Mouse (Mus musculus): Measurements from ENCODE around the gene Herpud1. TPM values are rescaled to one million over a fixed set of nuclear protein-coding genes. Genes with fewer than 3 reads are reported as not detected.

The Herpud1 gene
- polyA plus RNA-seq, 1 experiment from 2014 or later: 62.4 TPM

DNA sequence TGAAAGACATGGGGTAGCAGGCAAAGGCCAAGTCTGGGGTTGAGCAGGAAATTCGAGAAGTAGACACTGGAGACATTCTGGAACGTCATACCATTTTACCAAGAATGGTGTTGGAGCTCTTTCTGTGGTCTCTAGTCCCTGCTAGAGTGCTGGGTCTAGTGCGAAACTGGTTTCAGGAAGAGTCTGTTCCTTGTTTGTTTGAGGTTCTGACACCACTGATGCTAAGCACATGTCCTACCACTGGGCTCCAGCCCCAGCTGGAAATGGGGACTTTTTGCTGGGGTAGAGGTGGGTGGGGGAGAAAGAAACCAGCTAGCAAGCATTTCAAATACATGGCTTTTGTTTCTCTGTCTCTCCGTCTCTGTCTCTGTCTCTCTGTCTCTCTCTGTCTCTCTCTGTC is 9.2 kb upstream of the Herpud1 start:
- Histone ChIP-seq H3K27ac (replicated peaks; ENCODE audit: low read depth, low read length) (no peak overlapping the region), H3K4me2 (ENCODE audit: low read depth, severe bottlenecking) (no peak overlapping the region)
- no peak for ATAC-seq (ENCODE audit: insufficient number of reproducible peaks, low FRiP score, low TSS enrichment, low read depth)

GRCm38 (mm10) chr8:94377714-94378205 is 8.5 kb upstream of the Herpud1 start:
- Histone ChIP-seq H3K9me3 (ENCODE audit: control insufficient read depth, low read length) (no peaks in the 10 kb centered on the region), H3K27me3 (ENCODE audit: control insufficient read depth, insufficient read depth, low read length) (no peaks in the 10 kb centered on the region), H3K4me2 (ENCODE audit: low read depth, severe bottlenecking) (no peak overlapping the region), H3K4me1 (ENCODE audit: control insufficient read depth, insufficient read depth, low read length) (no peaks in the 10 kb centered on the region), H3K27ac (replicated peaks; ENCODE audit: low read depth, low read length) (no peak overlapping the region; the same call in 1 of the 2 replicates), H3K4me3 (ENCODE audit: low read depth, low read length) (no peak overlapping the region), H3K36me3 (ENCODE audit: control insufficient read depth, insufficient read depth, low read length) (no peaks in the 10 kb centered on the region), H3K9ac (ENCODE audit: low read length) (no peak overlapping the region)
- ATAC-seq (ENCODE audit: insufficient number of reproducible peaks, low FRiP score, low TSS enrichment, low read depth) (0 out of 2 replicates have a peak, but pooled peaks have one; percentile 51), DNase-seq (ENCODE audit: low spot score) (no peak)
- WGBS: 59% methylated on average over 11 of the region's 11 CpGs

More for the DNA sequence above, 9.2 kb upstream of the Herpud1 start:
- Histone ChIP-seq H3K4me1 (ENCODE audit: control insufficient read depth, insufficient read depth, low read length) (no peaks in the 10 kb centered on the region), H3K9me3 (ENCODE audit: control insufficient read depth, low read length) (no peaks in the 10 kb centered on the region), H3K9ac (ENCODE audit: low read length) (no peak overlapping the region), H3K4me3 (ENCODE audit: low read depth, low read length) (no peak overlapping the region), H3K27me3 (ENCODE audit: control insufficient read depth, insufficient read depth, low read length) (no peaks in the 10 kb centered on the region), H3K36me3 (ENCODE audit: control insufficient read depth, insufficient read depth, low read length) (no peaks in the 10 kb centered on the region)
- WGBS: 88% methylated on average over 4 of the region's 4 CpGs
- DNase-seq (ENCODE audit: low spot score): no peak

DNA sequence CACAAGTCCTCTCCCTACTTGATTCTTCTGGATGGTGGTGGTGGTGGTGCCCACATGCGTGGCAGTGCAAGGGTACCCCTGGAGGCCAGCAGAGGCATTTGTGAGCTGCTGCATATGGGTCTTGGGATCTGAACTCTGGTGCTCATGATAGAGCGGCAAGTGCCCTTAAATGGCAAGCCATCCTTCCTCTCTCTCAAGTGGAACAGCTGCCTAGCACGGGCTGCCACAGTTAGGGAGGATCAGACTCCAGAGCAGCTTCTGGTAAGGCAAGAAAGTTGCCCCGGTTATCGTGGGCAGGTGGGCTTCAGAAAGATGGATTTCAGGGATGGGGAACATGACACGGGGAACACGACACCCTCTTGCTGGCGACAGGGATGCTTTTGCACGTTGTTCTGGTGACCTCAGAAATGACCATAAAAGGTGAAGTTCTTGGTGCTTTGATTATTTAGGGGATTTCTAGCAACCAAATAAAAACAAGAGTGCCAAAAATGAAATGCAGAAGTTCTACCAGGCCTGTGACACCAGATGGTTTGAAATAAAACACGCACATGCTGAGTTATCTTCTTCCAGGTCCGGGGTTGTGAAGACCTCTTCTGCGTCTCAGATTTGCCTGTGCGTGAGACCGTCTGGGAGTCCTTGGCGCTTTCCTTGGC is 7.3 kb upstream of the Herpud1 start:
- DNase-seq (ENCODE audit: low spot score): no peak

GRCm38 (mm10) chr8:94379686-94380085 is 6.6 kb upstream of the Herpud1 start:
- H3K36me3 ChIP-seq (ENCODE audit: control insufficient read depth, insufficient read depth, low read length): no peaks in the 10 kb centered on the region
- H3K9ac ChIP-seq (ENCODE audit: low read length): no peak overlapping the region
- 92% methylated on average over 9 of the region's 9 CpGs for WGBS
- H3K4me3 ChIP-seq (ENCODE audit: low read depth, low read length): no peak overlapping the region
- no peak overlapping the region for H3K4me2 ChIP-seq (ENCODE audit: low read depth, severe bottlenecking)
- no peaks in the 10 kb centered on the region for H3K27me3 ChIP-seq (ENCODE audit: control insufficient read depth, insufficient read depth, low read length)
- ATAC-seq (ENCODE audit: insufficient number of reproducible peaks, low FRiP score, low TSS enrichment, low read depth) (no peak), DNase-seq (ENCODE audit: low spot score) (no peak)
- no peaks in the 10 kb centered on the region for H3K9me3 ChIP-seq (ENCODE audit: control insufficient read depth, low read length)
- no peaks in the 10 kb centered on the region for H3K4me1 ChIP-seq (ENCODE audit: control insufficient read depth, insufficient read depth, low read length)
- H3K27ac ChIP-seq (replicated peaks; ENCODE audit: low read depth, low read length): no peak overlapping the region

More for the DNA sequence above, 7.3 kb upstream of the Herpud1 start:
- no peak for ATAC-seq (ENCODE audit: insufficient number of reproducible peaks, low FRiP score, low TSS enrichment, low read depth)
- H3K27ac ChIP-seq (replicated peaks; ENCODE audit: low read depth, low read length): no peak overlapping the region
- H3K27me3 ChIP-seq (ENCODE audit: control insufficient read depth, insufficient read depth, low read length): no peaks in the 10 kb centered on the region
- no peaks in the 10 kb centered on the region for H3K36me3 ChIP-seq (ENCODE audit: control insufficient read depth, insufficient read depth, low read length)
- no peaks in the 10 kb centered on the region for H3K4me1 ChIP-seq (ENCODE audit: control insufficient read depth, insufficient read depth, low read length)
- 80% methylated on average over 15 of the region's 15 CpGs for WGBS
- H3K9ac ChIP-seq (ENCODE audit: low read length): no peak overlapping the region
- H3K9me3 ChIP-seq (ENCODE audit: control insufficient read depth, low read length): no peaks in the 10 kb centered on the region
- H3K4me3 ChIP-seq (ENCODE audit: low read depth, low read length): no peak overlapping the region
- no peak overlapping the region for H3K4me2 ChIP-seq (ENCODE audit: low read depth, severe bottlenecking)

GRCm38 (mm10) chr8:94384166-94384565 is 2.1 kb upstream of the Herpud1 start:
- WGBS: 90% methylated on average over 7 of the region's 7 CpGs
- ATAC-seq (ENCODE audit: insufficient number of reproducible peaks, low FRiP score, low TSS enrichment, low read depth) (no peak), DNase-seq (ENCODE audit: low spot score) (no peak)
- Histone ChIP-seq H3K4me2 (ENCODE audit: low read depth, severe bottlenecking) (no peak overlapping the region), H3K27ac (replicated peaks; ENCODE audit: low read depth, low read length) (no peak overlapping the region), H3K27me3 (ENCODE audit: control insufficient read depth, insufficient read depth, low read length) (no peaks in the 10 kb centered on the region), H3K4me1 (ENCODE audit: control insufficient read depth, insufficient read depth, low read length) (peaks cover 3% of the 10 kb centered on the region; the same call in 1 of the 2 replicates), H3K36me3 (ENCODE audit: control insufficient read depth, insufficient read depth, low read length) (no peaks in the 10 kb centered on the region), H3K4me3 (ENCODE audit: low read depth, low read length) (no peak overlapping the region), H3K9ac (ENCODE audit: low read length) (no peak overlapping the region), H3K9me3 (ENCODE audit: control insufficient read depth, low read length) (no peaks in the 10 kb centered on the region)

- no peak for DNase-seq (ENCODE audit: low spot score)
- Histone ChIP-seq H3K9me3 (ENCODE audit: control insufficient read depth, low read length) (no peaks in the 10 kb centered on the region), H3K36me3 (ENCODE audit: control insufficient read depth, insufficient read depth, low read length) (peaks cover 7% of the 10 kb centered on the region; the same call in 1 of the 2 replicates), H3K4me3 (ENCODE audit: low read depth, low read length) (peak overlapping the region; percentile 79), H3K27ac (replicated peaks; ENCODE audit: low read depth, low read length) (0 out of 2 replicates have a peak overlapping the region, but pooled peaks have one; percentile 62), H3K27me3 (ENCODE audit: control insufficient read depth, insufficient read depth, low read length) (no peaks in the 10 kb centered on the region), H3K4me1 (ENCODE audit: control insufficient read depth, insufficient read depth, low read length) (peaks cover 3% of the 10 kb centered on the region; the same call in 1 of the 2 replicates), H3K9ac (ENCODE audit: low read length) (peak overlapping the region; percentile 87), H3K4me2 (ENCODE audit: low read depth, severe bottlenecking) (peak overlapping the region; percentile 86)
- 25% methylated on average over 20 of the region's 20 CpGs for WGBS
- peak; percentile 24; the same call in 1 of the 2 replicates for ATAC-seq (ENCODE audit: insufficient number of reproducible peaks, low FRiP score, low TSS enrichment, low read depth)
Observed at GRCm38 (mm10) chr8:94385506-94386213, 578 bp upstream of the Herpud1 start.

DNA sequence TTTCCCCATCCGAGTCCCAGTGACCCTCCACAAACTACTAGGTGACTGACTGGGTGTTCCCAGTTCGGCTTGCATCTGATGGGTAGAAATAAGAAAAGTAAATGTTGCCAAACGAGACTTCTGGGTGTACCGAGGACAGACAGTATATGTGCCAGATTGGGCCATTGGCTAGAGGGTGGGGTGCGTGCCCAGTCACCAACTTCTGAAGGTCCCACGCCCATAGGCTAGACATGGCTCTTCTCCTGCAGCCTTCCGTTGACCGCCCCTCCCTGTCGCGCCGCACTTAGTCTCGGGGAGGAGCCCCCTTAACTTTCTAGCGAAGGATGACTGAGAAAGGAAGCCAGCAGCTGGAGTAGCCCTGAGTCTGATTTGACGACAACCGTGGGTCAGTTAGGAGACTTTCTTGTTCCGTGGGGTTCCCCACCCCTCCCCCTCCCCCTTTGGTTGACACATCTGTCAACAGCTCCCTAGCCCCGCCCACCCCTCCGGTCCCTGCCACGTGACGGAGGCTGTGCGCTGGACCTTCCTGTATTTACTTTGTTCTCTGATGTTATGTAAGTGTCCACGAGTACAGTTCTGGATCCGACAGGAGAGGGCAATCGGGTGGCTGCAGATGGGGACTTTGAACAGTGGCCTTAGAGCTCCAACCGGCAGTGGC is 918 bp downstream of the Herpud1 start:
- Histone ChIP-seq H3K36me3 (ENCODE audit: control insufficient read depth, insufficient read depth, low read length) (peaks cover 17% of the 10 kb centered on the region), H3K9ac (ENCODE audit: low read length) (peak overlapping the region; percentile 87), H3K4me3 (ENCODE audit: low read depth, low read length) (peak overlapping the region; percentile 79), H3K27ac (replicated peaks; ENCODE audit: low read depth, low read length) (no peak overlapping the region), H3K4me1 (ENCODE audit: control insufficient read depth, insufficient read depth, low read length) (peaks cover 3% of the 10 kb centered on the region; the same call in 1 of the 2 replicates), H3K27me3 (ENCODE audit: control insufficient read depth, insufficient read depth, low read length) (no peaks in the 10 kb centered on the region), H3K9me3 (ENCODE audit: control insufficient read depth, low read length) (no peaks in the 10 kb centered on the region), H3K4me2 (ENCODE audit: low read depth, severe bottlenecking) (peak overlapping the region; percentile 86)
- peak; percentile 83 for DNase-seq (ENCODE audit: low spot score)
- ATAC-seq (ENCODE audit: insufficient number of reproducible peaks, low FRiP score, low TSS enrichment, low read depth): 0 out of 2 replicates have a peak, but pooled peaks have one; percentile 22
- WGBS: under 1% methylated on average over 25 of the region's 25 CpGs

DNA sequence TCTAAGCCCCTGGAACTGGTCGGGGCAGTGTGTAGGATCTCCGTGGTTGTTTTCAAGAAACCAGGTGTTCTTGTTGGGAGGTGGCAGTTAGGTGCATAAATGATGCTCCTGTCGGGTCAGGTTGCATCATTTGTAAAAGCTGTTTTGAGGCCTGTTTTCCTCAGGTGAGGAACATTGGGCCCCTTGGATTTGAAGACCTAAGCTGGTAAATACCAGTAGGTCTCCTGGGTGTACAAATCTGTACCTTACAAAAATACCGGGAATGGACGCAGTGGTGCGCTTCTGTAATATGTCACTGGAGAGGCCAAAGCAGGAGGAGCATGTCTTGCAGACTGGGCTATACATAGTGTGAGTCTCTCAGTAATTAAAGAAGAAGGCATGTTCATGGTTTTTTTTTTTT is 1.5 kb downstream of the Herpud1 start:
- H3K9ac ChIP-seq (ENCODE audit: low read length): peak overlapping the region; percentile 87
- peak overlapping the region; percentile 79 for H3K4me3 ChIP-seq (ENCODE audit: low read depth, low read length)
- H3K36me3 ChIP-seq (ENCODE audit: control insufficient read depth, insufficient read depth, low read length): peaks cover 19% of the 10 kb centered on the region
- no peaks in the 10 kb centered on the region for H3K27me3 ChIP-seq (ENCODE audit: control insufficient read depth, insufficient read depth, low read length)
- H3K4me2 ChIP-seq (ENCODE audit: low read depth, severe bottlenecking): peak overlapping the region; percentile 86
- DNase-seq (ENCODE audit: low spot score) (no peak), ATAC-seq (ENCODE audit: insufficient number of reproducible peaks, low FRiP score, low TSS enrichment, low read depth) (no peak)
- 38% methylated on average over 6 of the region's 6 CpGs for WGBS
- peaks cover 3% of the 10 kb centered on the region; the same call in 1 of the 2 replicates for H3K4me1 ChIP-seq (ENCODE audit: control insufficient read depth, insufficient read depth, low read length)
- H3K27ac ChIP-seq (replicated peaks; ENCODE audit: low read depth, low read length): no peak overlapping the region
- no peaks in the 10 kb centered on the region for H3K9me3 ChIP-seq (ENCODE audit: control insufficient read depth, low read length)

Measured in limb, embryonic 11.5 days (tissue).